Mouse (Mus musculus): ENCODE results near the gene Vrk2.

The Vrk2 gene

DNA sequence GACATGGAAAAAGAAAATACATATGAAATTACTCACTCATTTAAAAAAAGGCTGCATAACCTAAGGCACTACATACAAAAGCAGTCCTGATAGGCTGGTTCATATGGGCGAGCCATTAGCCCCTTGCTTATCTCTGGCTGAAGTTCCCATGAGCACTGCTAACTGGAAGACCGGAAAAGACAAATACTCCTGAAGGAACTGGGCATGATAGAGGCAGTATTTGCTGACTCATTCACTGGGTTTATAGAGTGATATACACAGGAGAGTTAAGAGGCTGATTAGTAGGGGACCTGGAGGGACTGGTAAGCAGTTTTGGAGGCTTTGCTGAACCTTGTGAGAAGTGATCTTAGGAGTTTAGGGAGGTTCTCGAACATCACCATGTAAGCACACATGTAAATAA, 42.2 kb downstream of the Vrk2 start:
- DNase-seq (ENCODE audit: low read depth, low spot score), result peak; percentile 41

DNA sequence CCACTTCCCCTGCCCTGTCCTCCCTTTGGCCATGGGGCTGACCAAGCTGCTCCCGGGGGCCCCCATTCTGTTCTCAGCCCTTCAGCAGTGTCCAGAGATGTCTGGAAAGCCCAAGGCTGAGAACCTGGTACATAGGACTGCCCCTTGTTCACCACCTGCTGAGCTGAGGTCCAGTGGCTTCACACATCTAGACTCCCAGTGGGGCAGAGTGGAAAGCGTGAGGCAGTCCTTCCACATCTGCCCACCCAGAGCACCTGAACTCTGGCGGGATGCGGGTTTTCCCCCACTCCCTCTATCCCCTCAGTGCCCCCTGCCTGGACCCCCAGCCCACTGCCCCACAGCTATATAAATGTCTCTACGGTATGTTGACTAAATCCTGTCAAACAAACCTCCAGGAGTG, 56.0 kb downstream of the Vrk2 start:
- DNase-seq (ENCODE audit: low read depth, low spot score), result no peak

GRCm38 (mm10) chr11:26533828-26534119, 60.0 kb downstream of the Vrk2 start:
- no peak for DNase-seq (ENCODE audit: low read depth, low spot score)

DNA sequence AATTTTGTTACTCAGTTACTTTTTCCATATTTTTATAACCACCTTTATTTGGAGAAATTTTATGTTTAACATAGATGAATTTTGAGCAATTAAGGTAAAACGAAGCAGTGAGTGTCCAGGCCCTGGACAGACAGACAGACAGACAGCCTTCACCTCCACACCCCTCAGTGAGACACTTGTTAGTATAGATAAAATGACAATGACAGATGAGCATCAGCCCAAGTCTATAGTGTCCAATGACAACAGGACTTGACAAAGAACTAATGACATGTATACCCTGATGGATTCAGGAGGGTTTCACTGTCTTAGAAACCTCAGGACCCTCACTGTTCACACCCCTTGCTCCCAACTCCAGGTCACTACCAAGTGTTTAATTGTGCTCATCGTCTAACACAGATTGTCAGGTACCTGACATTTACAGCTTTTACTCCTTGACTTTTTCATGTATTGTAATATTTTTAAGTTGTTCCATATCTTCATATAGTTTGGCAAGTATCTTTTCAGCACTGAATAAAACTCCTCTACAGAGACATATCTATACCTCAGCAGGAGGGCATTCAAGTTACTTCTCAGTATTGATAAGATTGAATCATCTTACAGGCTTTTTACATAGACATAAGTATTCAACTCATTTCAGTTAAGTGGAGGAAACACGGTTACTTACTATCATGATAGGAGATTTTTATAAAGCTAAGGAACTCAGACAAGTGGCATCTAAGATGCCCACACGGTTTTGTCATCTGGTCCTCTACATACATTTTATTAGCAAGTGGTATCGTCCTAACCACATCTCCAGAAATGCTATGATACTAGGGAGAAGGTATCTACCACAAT, 60.6 kb downstream of the Vrk2 start:
- no peak for DNase-seq (ENCODE audit: low read depth, low spot score)

- no peak for DNase-seq (ENCODE audit: low read depth, low spot score)
Measured at GRCm38 (mm10) chr11:26526861-26527260, 66.9 kb downstream of the Vrk2 start.

DNA sequence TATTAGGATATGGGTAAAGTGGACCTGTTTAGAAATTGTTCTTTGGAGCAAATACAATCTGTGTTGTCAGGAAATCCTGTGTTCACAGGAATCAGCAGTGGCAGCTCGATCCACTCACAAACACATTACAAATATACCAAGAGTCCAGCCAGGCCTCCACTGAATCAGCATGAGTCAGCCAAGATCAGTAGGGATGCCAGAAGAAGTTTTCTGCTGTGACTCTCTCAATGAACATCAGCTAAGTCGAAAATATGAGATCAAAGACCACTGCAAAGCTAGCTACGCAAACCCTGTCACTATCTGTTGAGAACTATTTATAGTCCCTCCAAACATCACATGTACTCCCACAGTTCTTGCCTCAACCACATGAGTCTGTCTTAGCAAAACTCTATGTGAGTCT, 74.8 kb downstream of the Vrk2 start:
- no peak for DNase-seq (ENCODE audit: low read depth, low spot score)

GRCm38 (mm10) chr11:26516086-26516485, 77.7 kb downstream of the Vrk2 start:
- DNase-seq (ENCODE audit: low read depth, low spot score), result no peak

GRCm38 (mm10) chr11:26513683-26514082, 80.1 kb downstream of the Vrk2 start:
- no peak for DNase-seq (ENCODE audit: low read depth, low spot score)

DNA sequence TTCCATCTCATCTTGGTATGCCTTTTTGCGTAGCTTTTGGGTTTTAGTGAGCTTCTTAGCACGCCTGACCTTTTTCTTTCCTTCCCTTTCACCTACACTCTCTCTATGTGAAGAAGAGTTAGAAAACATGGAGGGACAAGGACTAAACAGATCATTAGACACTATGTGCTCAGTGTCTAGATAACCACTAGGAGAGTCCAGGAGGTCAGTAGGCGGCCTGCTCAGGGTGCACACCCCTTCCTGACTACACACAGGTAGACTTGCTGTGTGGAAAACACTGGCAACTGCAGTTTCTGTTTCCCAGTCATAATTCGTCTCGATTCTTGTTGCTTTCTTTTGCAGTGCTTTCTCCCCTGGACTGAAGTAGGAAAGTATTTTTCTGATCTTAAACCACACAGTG, 97.8 kb downstream of the Vrk2 start:
- no peak for DNase-seq (ENCODE audit: low read depth, low spot score)

- no peak for DNase-seq (ENCODE audit: low read depth, low spot score)
Measured at GRCm38 (mm10) chr11:26489761-26490466, 103.9 kb downstream of the Vrk2 start.

GRCm38 (mm10) chr11:26481691-26482242, 112.0 kb downstream of the Vrk2 start:
- DNase-seq (ENCODE audit: low read depth, low spot score), result no peak

DNA sequence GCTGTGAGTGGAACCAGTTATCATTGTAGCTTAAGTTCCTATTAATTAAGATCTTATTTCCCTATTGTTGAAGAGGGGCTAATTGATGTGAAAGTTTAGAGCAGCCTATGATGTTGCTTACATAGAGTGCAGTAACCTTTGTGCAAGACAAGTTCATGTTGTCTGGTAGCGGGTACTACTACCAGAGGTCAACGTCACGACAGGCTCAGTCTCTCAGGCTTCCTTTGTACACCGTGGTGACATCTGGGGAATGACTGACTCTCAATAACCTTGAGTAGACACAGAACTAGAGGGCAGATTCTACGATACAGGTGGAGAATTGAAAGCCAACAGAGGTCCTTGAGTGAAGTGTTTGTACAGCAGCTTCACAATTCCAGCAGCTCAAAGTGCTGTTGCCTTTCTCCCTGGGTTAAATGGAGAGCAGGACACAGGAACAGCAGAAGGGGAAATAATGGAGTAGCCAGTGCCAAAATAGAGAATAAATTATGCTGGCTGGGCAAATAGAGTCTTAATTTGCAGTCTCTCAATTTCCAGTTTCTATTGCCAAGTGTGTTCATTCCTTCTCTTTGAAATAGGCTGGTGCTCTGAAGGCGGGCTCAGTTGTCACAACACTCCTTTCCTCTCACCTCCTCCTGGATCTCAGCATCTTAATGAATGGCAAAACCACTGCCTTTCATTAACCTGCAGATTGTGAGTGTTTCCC, 116.6 kb downstream of the Vrk2 start:
- DNase-seq (ENCODE audit: low read depth, low spot score), result no peak

DNA sequence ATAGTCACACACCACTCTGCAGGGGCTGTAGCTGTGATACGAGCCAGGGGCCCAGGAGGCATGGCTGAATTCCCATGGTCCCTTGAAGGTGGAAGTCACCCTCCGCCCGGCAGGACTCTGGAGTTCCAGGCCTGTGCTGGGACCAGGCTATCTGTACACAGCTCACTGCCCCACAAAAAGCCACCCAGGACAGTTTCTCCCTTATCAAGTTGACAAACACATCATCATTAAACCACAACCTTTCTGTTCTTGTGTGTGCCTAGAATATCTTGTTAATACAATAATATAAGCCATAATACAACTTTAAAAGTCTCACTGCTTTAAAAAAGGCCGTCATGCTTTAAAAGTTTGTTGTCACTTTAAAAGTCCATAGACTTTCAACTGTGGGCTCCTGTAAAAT, 139.7 kb downstream of the Vrk2 start:
- no peak for DNase-seq (ENCODE audit: low read depth, low spot score)

DNA sequence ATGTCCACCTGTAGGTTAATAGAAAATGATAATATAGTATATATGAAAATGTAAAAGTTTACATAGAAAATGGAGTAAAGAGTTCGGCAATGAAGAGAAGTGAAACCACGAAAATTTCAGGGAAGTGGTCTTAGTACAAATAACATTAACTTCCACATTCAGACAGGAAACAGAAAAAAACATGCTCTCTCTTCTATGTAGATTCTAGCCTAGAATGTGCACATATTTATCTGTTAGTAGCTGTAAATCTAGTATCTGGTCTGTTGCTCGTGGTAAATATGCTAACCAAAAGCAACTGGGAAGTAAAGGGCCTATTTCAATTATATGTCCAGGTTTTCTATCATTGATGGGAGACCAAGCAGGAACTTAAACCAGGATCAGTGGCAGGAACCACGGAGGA, 141.1 kb downstream of the Vrk2 start:
- DNase-seq (ENCODE audit: low read depth, low spot score), result no peak

DNA sequence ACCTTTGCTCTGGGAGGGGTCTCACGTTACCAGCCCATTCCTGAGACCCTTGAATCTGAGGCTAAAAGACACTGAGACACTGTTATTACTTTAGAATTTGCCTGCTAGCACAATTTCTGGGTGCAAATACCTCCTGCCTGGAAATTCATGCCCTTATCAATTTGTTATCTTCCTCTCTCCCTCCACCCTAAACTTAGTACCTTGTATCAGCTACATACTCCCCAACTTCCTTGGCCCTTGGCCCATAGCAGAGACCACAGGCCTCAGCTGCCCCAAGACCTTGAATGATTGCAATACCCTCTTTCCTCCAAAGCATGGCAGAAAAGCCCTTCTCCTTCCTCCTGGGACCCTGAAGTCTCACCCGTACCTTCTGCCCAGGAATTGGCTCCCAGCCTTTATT, 142.6 kb downstream of the Vrk2 start:
- DNase-seq (ENCODE audit: low read depth, low spot score), result no peak

GRCm38 (mm10) chr11:26450636-26451035, 143.2 kb downstream of the Vrk2 start:
- DNase-seq (ENCODE audit: low read depth, low spot score), result no peak

GRCm38 (mm10) chr11:26449789-26450188, 144.0 kb downstream of the Vrk2 start:
- no peak for DNase-seq (ENCODE audit: low read depth, low spot score)

DNA sequence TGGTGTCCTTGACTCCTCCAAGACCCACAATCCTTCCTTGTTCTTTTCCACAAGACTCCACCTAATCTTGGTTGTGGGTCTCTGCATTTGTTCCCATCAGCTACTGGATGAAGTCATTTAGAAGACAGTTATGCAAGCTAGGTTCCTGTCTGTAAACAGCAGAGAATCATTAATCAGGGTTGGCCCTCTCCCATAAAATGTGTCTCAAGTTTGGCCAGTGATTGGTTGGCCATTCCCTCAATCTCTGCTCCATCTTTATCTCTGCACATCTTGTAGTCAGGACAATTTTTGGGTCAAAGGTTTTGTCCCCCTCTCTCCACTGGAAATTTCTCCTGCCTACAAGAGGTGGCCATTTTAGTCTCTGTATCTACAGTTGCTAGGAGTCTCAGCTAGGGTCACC, 149.4 kb downstream of the Vrk2 start:
- DNase-seq (ENCODE audit: low read depth, low spot score), result no peak

GRCm38 (mm10) chr11:26441121-26441520, 152.7 kb downstream of the Vrk2 start:
- no peak for DNase-seq (ENCODE audit: low read depth, low spot score)

GRCm38 (mm10) chr11:26437818-26438217, 156.0 kb downstream of the Vrk2 start:
- DNase-seq (ENCODE audit: low read depth, low spot score), result no peak

DNA sequence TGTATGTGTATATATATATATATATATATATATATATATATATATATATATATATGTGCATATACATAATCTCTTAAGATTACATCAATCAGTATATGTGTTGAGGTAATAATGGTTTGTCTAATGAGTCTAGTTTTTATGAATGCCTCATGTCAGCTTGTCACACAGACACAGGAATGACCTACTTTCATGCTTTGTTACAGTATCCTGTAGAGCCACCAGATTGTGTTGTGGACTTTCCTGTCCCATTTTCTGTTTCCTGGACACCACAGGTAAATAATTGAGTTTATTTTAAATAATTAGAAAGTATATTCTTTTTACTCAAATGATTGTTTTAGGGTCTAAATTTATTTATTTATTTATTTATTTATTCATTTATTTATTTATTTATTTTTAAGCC, 159.6 kb downstream of the Vrk2 start:
- DNase-seq (ENCODE audit: low read depth, low spot score), result no peak

DNA sequence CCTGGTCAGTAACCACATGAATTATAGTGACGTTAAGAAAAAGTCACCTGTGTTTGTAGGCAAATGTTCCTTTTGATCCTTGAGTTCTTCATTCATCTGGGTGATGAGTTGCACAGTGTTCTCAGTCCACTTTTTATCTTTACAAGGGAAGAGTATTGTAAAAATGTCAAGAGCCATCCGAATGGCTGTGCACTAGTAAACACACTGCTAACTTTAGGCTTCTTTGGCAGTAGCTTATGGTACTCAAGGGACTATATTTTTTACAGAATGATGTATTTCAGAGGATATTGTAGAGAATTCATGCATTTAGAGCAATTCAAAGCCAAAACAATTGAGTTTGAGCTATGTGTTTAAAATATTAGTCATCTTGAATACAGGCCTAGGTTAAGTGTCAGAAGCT, 172.3 kb downstream of the Vrk2 start:
- no peak for DNase-seq (ENCODE audit: low read depth, low spot score)

All from c-Kit-negative CD71-positive TER-119-positive erythroid progenitor cells, embryonic 14.5 days (primary cell).